Mouse (Mus musculus): Measurements from ENCODE around the gene Dlgap4. TPM values are rescaled to one million over a fixed set of nuclear protein-coding genes. Genes with fewer than 3 reads are reported as not detected.

The Dlgap4 gene
- polyA plus RNA-seq, 1 experiment from 2014 or later = 270 TPM

DNA sequence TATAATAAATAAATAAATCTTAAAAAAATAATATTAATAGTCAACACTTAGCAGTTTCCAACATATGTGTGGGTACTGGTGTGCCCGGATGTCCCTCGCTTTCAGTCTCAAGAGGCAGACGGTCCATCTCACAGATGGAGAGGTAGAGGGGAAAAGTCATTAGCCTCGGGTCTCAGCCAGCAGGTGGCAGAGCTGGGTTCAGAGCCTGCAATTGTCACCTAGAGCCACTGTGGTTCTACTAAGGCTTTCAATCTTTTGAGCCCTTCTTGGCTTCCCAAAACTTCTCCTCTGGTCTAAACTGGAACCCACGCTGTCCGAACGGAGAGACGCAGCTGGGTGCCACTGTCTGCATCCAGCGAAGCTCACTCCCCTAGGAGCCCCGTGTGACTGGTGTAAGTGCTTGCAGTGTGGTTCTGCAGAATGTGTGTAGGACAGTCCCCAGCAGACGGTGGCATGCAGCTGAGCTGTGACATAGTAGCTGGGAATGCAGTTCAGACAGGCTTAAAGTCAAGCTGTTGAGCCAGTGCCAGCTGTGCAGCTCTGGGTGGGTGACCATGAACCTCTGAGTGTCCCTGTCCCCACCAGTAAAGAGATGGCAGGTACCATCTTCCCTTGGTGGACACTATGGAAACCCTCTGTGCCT is 29.2 kb upstream of the Dlgap4 start:
- ATAC-seq = peak; percentile 59; the same call in 1 of the 2 replicates

DNA sequence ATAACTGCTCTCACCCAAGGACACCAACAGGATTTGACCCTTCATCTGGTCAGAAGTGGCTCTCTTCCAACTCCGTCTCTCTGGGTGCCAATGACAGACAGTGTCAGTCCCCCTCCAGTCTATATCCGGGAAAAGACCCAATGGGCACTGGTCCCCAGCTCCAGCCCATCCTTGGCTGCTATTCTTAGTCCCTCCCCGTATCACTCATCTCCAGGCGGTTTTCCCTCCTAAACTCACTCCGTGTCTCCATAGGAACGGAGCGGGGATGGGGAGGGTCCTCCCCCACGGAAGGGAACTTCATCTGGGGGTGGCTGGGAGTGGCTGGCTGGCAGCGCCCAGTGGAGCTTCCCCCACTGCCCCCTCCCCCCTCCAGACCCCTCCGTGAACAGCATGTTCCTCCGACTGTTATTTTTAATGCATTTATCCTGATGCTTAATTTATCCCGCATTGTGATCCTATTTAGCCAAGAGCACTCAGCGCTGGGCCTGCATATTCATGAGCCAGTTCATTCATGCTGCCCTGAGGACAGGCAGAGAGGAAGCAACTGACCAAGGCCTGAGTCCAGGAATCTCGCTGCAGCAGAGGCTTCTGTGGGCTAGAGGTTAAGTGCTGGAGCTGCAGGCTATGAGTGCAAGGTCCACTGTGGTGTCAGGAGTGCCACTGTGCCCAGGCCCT is 28.6 kb upstream of the Dlgap4 start:
- peak overlapping the region; percentile 46 for H3K4me2 ChIP-seq (ENCODE audit: low read length)
- no peaks in the 10 kb centered on the region for H3K36me3 ChIP-seq (ENCODE audit: control insufficient read depth, insufficient read depth, low read length)
- ATAC-seq = peak; percentile 43
- no peak overlapping the region for H3K4me3 ChIP-seq (ENCODE audit: low read depth, low read length)
- H3K4me1 ChIP-seq (ENCODE audit: control insufficient read depth, insufficient read depth, low read length) = peaks cover 11% of the 10 kb centered on the region
- H3K27ac ChIP-seq (ENCODE audit: low read length) = peak overlapping the region; percentile 23
- WGBS = 10% methylated on average over 14 of the region's 14 CpGs
- H3K9ac ChIP-seq (ENCODE audit: low read depth, low read length) = peak overlapping the region; percentile 34; the same call in 1 of the 2 replicates
- H3K9me3 ChIP-seq (replicated peaks; ENCODE audit: control insufficient read depth, low read length, poor library complexity, severe bottlenecking) = no peaks in the 10 kb centered on the region
- H3K27me3 ChIP-seq (ENCODE audit: control insufficient read depth, insufficient read depth, low read depth, low read length) = no peaks in the 10 kb centered on the region

More for the DNA sequence above, 29.2 kb upstream of the Dlgap4 start:
- Histone ChIP-seq H3K36me3 (ENCODE audit: control insufficient read depth, insufficient read depth, low read length) (no peaks in the 10 kb centered on the region), H3K4me1 (ENCODE audit: control insufficient read depth, insufficient read depth, low read length) (peaks cover 11% of the 10 kb centered on the region), H3K4me2 (ENCODE audit: low read length) (no peak overlapping the region), H3K9me3 (replicated peaks; ENCODE audit: control insufficient read depth, low read length, poor library complexity, severe bottlenecking) (no peaks in the 10 kb centered on the region), H3K27me3 (ENCODE audit: control insufficient read depth, insufficient read depth, low read depth, low read length) (no peaks in the 10 kb centered on the region), H3K27ac (ENCODE audit: low read length) (no peak overlapping the region), H3K4me3 (ENCODE audit: low read depth, low read length) (no peak overlapping the region), H3K9ac (ENCODE audit: low read depth, low read length) (no peak overlapping the region)
- WGBS = 58% methylated on average over 11 of the region's 11 CpGs

DNA sequence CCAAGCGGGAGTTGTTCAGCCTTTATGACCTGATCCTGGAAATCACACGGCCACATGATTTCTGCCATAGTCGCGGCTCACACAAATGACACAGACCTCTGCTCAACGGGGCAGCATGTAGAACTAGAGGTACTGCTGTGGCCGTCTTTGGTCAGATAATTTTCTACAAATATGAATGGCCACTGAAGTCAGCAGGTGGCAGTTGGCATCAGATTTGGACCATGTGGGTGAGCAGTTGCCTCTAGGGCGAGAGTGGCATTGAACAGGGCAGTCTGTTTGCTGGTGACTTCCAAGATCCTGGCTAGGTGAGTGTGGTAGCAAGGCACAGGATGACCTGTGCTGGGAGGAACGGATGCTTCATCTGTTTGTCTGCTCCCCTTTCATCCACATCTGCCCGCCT is 24.0 kb upstream of the Dlgap4 start:
- no peak overlapping the region for H3K9ac ChIP-seq (ENCODE audit: low read depth, low read length)
- H3K27ac ChIP-seq (ENCODE audit: low read length) = no peak overlapping the region
- H3K36me3 ChIP-seq (ENCODE audit: control insufficient read depth, insufficient read depth, low read length) = no peaks in the 10 kb centered on the region
- peaks cover 9% of the 10 kb centered on the region for H3K4me1 ChIP-seq (ENCODE audit: control insufficient read depth, insufficient read depth, low read length)
- H3K9me3 ChIP-seq (replicated peaks; ENCODE audit: control insufficient read depth, low read length, poor library complexity, severe bottlenecking) = no peaks in the 10 kb centered on the region
- H3K4me2 ChIP-seq (ENCODE audit: low read length) = no peak overlapping the region
- WGBS = 94% methylated on average over 9 of the region's 9 CpGs
- ATAC-seq = no peak
- no peak overlapping the region for H3K4me3 ChIP-seq (ENCODE audit: low read depth, low read length)
- no peaks in the 10 kb centered on the region for H3K27me3 ChIP-seq (ENCODE audit: control insufficient read depth, insufficient read depth, low read depth, low read length)

DNA sequence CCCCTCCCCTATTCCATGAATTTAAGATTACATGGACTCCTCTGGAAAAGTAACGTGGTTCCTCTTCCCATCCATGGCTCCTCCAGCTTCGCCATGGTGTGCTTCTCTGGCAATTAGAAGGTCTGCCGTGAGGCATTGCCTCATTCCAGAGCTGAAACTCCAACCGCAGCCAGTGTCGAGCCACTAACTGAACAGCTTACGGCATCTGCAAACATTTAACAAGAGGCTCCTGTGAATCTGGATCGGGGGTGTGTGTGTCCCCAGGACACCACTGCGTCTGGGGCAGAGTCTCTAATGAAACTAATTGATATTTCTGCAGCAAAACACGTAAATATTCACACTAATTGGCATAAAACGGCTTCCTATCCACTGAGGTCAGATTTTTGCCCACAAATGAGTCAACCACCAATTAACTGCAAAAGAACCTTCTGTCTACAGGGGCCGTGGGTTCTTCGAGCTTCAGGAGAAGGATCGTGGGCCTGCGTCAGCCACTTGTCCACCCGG is 18.5 kb upstream of the Dlgap4 start:
- Histone ChIP-seq H3K27me3 (ENCODE audit: control insufficient read depth, insufficient read depth, low read depth, low read length) (no peaks in the 10 kb centered on the region), H3K4me2 (ENCODE audit: low read length) (no peak overlapping the region), H3K9me3 (replicated peaks; ENCODE audit: control insufficient read depth, low read length, poor library complexity, severe bottlenecking) (no peaks in the 10 kb centered on the region), H3K9ac (ENCODE audit: low read depth, low read length) (no peak overlapping the region), H3K4me1 (ENCODE audit: control insufficient read depth, insufficient read depth, low read length) (no peaks in the 10 kb centered on the region), H3K27ac (ENCODE audit: low read length) (no peak overlapping the region), H3K4me3 (ENCODE audit: low read depth, low read length) (no peak overlapping the region), H3K36me3 (ENCODE audit: control insufficient read depth, insufficient read depth, low read length) (no peaks in the 10 kb centered on the region)
- WGBS = 78% methylated on average over 15 of the region's 15 CpGs
- ATAC-seq = no peak

DNA sequence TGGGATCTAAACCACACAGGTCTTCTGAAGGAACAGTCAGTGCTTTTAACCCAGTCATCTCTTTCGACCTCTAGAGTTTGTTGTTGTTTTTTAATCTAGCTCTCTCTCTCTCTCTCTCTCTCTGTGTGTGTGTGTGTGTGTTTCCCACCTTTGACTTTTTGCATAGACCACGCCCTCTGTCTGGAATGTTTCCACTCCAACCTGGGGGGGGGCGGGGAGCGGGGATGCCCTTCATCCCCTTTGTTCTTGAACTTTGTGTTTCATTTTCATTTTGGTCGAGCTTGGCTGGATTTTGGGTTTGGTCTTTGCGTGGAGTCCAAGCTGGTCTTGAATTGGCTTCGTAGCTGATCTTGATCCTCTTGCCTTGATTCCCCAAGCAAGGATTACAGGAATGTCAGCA is 10.9 kb upstream of the Dlgap4 start:
- Histone ChIP-seq H3K27me3 (ENCODE audit: control insufficient read depth, insufficient read depth, low read depth, low read length) (no peaks in the 10 kb centered on the region), H3K9me3 (replicated peaks; ENCODE audit: control insufficient read depth, low read length, poor library complexity, severe bottlenecking) (no peaks in the 10 kb centered on the region), H3K9ac (ENCODE audit: low read depth, low read length) (no peak overlapping the region), H3K4me2 (ENCODE audit: low read length) (no peak overlapping the region), H3K27ac (ENCODE audit: low read length) (no peak overlapping the region), H3K36me3 (ENCODE audit: control insufficient read depth, insufficient read depth, low read length) (no peaks in the 10 kb centered on the region), H3K4me1 (ENCODE audit: control insufficient read depth, insufficient read depth, low read length) (no peaks in the 10 kb centered on the region), H3K4me3 (ENCODE audit: low read depth, low read length) (no peak overlapping the region)
- no peak for ATAC-seq
- 80% methylated on average over 7 of the region's 7 CpGs for WGBS

DNA sequence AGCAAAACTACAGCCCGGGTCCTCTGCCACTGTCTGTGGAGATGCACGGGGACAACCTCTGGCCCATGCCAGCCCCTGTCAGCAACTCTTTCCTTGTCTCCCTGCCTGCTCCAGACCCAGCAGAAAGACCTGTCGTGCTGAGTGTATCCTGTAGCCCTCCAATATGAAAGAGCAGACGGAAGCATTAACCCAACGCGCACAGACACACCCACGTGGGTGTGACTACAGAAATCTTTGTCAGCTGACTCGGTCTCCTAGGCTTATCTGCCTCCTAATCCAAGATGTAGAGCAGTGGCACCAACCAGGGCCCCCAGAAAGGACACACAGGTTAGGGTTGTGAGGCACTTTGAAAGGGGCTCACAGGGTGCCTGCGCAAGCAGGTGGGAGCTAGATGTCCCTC is 9.8 kb upstream of the Dlgap4 start:
- Histone ChIP-seq H3K9me3 (replicated peaks; ENCODE audit: control insufficient read depth, low read length, poor library complexity, severe bottlenecking) (no peaks in the 10 kb centered on the region), H3K27me3 (ENCODE audit: control insufficient read depth, insufficient read depth, low read depth, low read length) (no peaks in the 10 kb centered on the region), H3K27ac (ENCODE audit: low read length) (no peak overlapping the region), H3K4me1 (ENCODE audit: control insufficient read depth, insufficient read depth, low read length) (no peaks in the 10 kb centered on the region), H3K4me3 (ENCODE audit: low read depth, low read length) (no peak overlapping the region), H3K4me2 (ENCODE audit: low read length) (no peak overlapping the region), H3K36me3 (ENCODE audit: control insufficient read depth, insufficient read depth, low read length) (no peaks in the 10 kb centered on the region), H3K9ac (ENCODE audit: low read depth, low read length) (no peak overlapping the region)
- 83% methylated on average over 9 of the region's 9 CpGs for WGBS
- no peak for ATAC-seq

DNA sequence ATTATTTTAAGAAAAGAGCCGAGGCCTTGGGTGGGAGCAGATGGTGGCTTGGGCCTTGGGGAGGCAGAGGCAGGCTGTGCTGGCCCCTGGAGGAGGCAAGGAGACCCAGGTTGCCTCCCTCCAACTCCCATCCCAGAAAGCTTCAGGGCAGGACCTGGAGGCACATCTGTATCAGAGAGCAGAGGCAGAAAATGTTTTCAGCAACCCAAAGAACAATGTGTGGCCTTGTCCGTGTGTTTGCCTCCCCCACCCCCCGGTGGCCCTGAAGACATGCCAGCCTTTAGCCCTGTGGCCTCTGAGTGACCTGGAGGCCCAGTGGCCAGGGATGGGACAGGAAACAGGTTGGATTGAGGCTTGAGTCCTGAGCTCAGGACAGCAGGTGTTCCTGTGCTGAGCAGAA is 8.4 kb upstream of the Dlgap4 start:
- H3K4me1 ChIP-seq (ENCODE audit: control insufficient read depth, insufficient read depth, low read length) = no peaks in the 10 kb centered on the region
- no peaks in the 10 kb centered on the region for H3K36me3 ChIP-seq (ENCODE audit: control insufficient read depth, insufficient read depth, low read length)
- ATAC-seq = no peak
- no peak overlapping the region for H3K9ac ChIP-seq (ENCODE audit: low read depth, low read length)
- H3K4me2 ChIP-seq (ENCODE audit: low read length) = no peak overlapping the region
- 66% methylated on average over 3 of the region's 3 CpGs for WGBS
- H3K4me3 ChIP-seq (ENCODE audit: low read depth, low read length) = no peak overlapping the region
- H3K9me3 ChIP-seq (replicated peaks; ENCODE audit: control insufficient read depth, low read length, poor library complexity, severe bottlenecking) = no peaks in the 10 kb centered on the region
- no peaks in the 10 kb centered on the region; the same call in 1 of the 2 replicates for H3K27me3 ChIP-seq (ENCODE audit: control insufficient read depth, insufficient read depth, low read depth, low read length)
- H3K27ac ChIP-seq (ENCODE audit: low read length) = no peak overlapping the region

DNA sequence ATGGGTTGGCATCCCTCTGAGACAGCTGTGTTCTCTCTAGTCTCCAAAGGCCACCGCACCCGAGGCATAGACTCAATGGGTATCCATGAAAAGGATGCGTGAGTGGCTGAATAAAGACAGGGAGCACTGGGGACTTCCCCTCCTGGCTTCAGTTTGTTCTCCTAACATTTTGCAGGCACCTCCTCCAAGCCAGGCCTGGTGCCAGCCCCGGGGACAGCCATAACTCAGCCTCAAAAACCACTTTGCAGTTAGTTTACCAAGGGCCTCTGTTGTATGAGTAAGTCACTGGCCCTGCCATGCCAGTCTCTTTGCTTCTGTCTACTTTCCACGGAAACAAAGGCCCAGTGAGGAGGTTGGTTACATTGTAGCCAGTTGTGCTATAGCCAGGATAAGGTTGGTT is 7.5 kb upstream of the Dlgap4 start:
- 75% methylated on average over 5 of the region's 5 CpGs for WGBS
- no peak for ATAC-seq
- no peaks in the 10 kb centered on the region; the same call in 1 of the 2 replicates for H3K27me3 ChIP-seq (ENCODE audit: control insufficient read depth, insufficient read depth, low read depth, low read length)

DNA sequence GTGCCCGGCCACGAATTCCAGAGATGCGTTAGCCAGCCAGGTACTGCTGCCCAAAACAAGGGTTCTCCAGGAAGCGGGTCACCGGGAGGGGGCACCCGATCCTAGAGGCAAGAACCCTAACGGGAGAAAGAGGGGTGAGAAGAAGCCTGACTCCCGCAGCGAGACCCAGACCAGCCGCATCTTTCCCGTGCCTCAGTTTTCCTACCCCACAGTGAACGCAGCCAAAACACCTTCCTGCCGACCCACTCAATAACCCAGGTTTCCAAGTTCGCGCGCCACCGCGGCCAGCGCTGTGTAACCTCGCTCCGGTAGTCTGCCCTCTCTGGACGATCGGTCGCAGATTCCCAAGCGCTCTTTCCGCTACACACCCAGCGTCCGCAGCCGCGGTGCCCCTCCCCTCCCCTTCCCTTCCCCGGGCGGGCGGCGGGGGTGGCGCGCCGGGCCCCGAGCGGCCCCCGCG is 394 bp upstream of the Dlgap4 start:
- Histone ChIP-seq H3K36me3 (ENCODE audit: control insufficient read depth, insufficient read depth, low read length) (no peaks in the 10 kb centered on the region), H3K27me3 (ENCODE audit: control insufficient read depth, insufficient read depth, low read depth, low read length) (peaks cover 3% of the 10 kb centered on the region), H3K27ac (ENCODE audit: low read length) (peak overlapping the region; percentile 73; the same call in 1 of the 2 replicates), H3K9me3 (replicated peaks; ENCODE audit: control insufficient read depth, low read length, poor library complexity, severe bottlenecking) (no peaks in the 10 kb centered on the region), H3K4me1 (ENCODE audit: control insufficient read depth, insufficient read depth, low read length) (peaks cover 19% of the 10 kb centered on the region), H3K4me3 (ENCODE audit: low read depth, low read length) (peak overlapping the region; percentile 96), H3K9ac (ENCODE audit: low read depth, low read length) (peak overlapping the region; percentile 93), H3K4me2 (ENCODE audit: low read length) (peak overlapping the region; percentile 93)
- ATAC-seq = peak; percentile 33
- WGBS = under 1% methylated on average over 35 of the region's 41 CpGs

More for the DNA sequence above, 7.5 kb upstream of the Dlgap4 start:
- Histone ChIP-seq H3K27ac (ENCODE audit: low read length) (no peak overlapping the region), H3K9ac (ENCODE audit: low read depth, low read length) (no peak overlapping the region), H3K4me2 (ENCODE audit: low read length) (no peak overlapping the region), H3K4me1 (ENCODE audit: control insufficient read depth, insufficient read depth, low read length) (no peaks in the 10 kb centered on the region), H3K4me3 (ENCODE audit: low read depth, low read length) (no peak overlapping the region), H3K36me3 (ENCODE audit: control insufficient read depth, insufficient read depth, low read length) (no peaks in the 10 kb centered on the region), H3K9me3 (replicated peaks; ENCODE audit: control insufficient read depth, low read length, poor library complexity, severe bottlenecking) (no peaks in the 10 kb centered on the region)

All from midbrain, embryonic 16.5 days (tissue).